Mouse (Mus musculus) c-Kit-positive CD71-negative TER-119-negative erythroid progenitor cells, embryonic 14.5 days (primary cell): ENCODE data around the gene Tmem163.

Experiments
- DNase-seq: peaks from one replicate; pipeline ENCODE4 v3.0.0-alpha.2; 2013; ENCODE audit warnings: low read depth

The Tmem163 gene

DNA sequence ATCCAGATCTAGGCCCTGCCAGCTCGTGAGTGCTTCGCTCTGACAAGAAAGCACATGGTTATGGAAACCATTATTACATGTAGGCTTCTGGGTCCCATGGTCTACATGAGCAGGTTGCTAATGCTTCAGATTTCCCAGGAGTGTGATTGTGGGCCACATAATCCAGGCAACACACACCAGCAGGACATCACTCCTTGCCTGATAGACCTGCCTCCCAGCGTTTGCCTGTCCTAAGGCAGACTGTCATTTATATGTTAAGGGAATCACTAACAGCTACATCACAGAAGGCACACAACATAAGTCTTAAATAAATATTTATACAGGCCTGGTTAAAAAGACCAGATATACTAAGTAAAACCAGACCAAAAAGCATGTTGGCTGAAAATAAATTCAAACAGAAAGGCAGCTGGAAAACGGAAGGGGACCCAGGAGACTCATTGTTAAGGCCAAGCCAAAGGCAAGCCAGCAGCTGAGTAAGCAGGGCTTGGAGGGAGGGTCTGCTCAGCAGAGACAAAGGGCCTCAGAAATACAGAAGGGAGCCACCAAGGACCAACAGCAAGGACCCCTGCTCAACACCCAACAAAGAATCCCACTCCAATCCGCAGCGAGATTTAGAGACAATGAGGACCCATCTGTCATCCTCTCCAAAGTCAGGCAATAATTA, 123.4 kb downstream of the Tmem163 start:
- DNase-seq = no peak

DNA sequence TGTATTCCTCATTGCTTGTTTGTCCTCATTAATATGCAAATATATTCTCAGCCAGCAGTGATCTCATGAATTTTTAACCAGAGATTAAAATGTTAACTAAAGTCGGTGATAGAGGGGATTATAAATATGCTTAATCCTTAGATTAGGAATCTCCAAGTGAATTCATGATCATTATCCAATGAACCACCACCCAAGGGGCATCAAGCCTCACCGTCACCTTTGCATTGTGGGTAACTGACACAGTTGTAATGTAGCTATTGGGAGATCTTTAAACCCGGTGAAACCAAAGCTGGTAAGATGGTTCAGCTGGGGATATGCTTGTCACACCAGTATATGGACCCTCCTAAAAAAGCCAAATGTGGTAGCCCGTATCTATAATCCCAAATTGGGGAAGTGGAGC, 131.3 kb downstream of the Tmem163 start:
- DNase-seq = no peak

- no peak for DNase-seq
These were observed 136.6 kb downstream of the Tmem163 start for GRCm38 (mm10) chr1:127542756-127543155.

- no peak for DNase-seq
These were observed 137.4 kb downstream of the Tmem163 start for GRCm38 (mm10) chr1:127541931-127542330.

- no peak for DNase-seq
These were observed 137.8 kb downstream of the Tmem163 start for GRCm38 (mm10) chr1:127541522-127541921.

DNA sequence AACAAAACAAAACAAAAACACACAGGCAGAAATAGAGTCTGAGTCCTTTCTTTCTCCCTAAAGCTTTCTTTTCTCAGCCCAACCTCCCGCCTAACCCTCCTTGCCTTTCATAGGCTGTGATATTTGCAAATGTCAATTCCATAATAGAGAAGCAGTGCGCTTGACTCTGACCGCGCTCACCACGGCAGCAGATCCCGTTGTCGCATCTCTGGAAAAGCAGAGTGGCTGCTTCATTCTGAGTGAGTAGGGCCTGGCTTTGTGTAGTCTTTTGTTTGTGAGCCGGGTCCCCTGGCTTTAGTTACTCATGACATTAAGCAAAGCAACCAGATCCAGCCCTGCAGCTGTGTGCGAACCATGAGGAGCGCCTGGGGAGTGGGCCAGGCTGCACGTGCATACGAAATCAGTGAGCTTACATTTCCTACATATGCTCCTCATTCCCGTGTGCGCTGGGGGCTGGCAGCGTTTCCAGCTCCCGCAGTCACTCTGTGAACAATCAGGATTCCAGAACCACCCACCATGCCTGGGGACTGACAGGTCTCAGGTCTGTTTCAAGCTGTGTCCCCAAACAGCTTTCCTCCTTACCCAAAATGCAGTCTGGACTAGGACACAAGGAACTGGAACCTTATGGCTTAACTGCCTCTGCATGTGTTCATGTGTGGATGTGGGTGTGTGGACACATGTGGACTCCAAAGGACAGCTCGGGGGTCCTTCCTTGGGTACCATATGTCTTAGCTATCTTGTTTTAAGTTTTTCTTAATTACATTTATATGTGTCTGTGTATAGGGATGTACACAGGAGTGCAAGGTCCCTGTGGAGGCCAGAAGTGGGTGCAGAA, 141.9 kb downstream of the Tmem163 start:
- no peak for DNase-seq

GRCm38 (mm10) chr1:127536448-127536847, 142.9 kb downstream of the Tmem163 start:
- DNase-seq = no peak

DNA sequence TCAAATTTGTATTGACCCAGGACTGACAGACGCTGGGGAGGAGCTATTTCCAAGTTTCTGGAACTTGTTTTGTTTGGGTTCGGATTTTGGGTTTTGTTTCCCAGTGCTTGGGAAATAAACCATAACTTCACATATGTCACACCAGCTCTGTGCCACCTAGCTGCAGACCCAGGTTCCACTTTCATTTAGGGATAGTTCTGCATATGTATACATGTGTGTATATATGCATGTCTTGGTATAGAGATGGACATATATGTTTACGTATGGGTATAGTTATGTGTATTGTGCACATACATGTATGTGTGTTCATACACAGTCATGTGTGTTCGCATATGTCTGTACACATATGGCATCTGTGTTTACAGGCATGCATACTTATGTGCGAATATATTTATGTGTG, 147.6 kb downstream of the Tmem163 start:
- DNase-seq = no peak

DNA sequence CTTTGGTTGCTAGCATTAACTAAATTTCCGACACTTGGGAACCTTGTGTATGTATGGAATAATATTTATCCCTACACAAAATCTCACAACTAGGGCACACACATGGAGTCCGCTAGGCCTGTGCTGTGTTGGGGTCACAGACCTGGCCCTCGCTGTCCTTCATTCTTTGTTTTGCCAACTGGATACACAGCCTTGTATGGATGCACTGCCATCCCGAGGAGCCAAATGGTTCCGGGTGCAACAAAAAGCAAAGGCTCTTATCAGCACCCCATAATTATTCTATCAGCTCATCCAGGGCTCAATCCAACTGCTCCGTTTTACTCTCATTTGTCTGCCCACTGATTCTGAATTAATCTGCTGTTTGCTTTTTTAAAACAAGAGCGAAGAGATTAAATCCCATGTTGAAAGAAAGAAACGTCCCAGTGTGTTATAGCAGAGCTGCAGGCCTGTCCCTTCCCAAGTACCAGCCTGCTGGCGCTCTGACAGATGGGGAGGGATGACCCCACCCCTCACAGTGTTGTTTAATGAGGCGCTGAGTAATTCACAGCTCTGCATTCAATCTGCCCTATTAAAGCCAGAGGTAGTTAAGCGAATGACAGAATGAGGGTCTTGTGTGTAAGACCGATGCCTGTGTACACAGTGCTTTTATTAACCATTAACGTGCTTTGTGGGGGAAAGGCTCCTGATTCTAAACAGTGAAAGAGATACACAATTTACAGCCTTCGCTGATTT, 148.3 kb downstream of the Tmem163 start:
- no peak for DNase-seq

- no peak for DNase-seq
These were observed 156.0 kb downstream of the Tmem163 start for GRCm38 (mm10) chr1:127523364-127523763.

DNA sequence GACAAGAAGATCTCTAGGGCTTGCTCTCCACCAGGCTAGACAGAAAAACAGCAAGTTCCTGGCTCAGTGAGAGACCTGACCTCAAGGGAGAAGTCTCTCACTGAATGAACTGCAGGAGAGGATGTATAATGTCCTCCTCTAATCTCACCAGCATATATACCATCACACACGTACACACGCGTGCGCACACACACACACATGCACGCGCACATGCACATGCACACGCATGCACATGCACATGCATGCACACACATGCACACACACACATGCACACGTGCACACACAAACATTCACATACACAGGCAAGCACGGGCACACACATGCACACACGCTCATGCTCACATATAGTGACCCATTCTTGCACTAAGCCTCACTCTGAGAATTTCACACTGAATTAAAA, 164.5 kb downstream of the Tmem163 start:
- DNase-seq = no peak

GRCm38 (mm10) chr1:127514479-127514878, 164.9 kb downstream of the Tmem163 start:
- no peak for DNase-seq

DNA sequence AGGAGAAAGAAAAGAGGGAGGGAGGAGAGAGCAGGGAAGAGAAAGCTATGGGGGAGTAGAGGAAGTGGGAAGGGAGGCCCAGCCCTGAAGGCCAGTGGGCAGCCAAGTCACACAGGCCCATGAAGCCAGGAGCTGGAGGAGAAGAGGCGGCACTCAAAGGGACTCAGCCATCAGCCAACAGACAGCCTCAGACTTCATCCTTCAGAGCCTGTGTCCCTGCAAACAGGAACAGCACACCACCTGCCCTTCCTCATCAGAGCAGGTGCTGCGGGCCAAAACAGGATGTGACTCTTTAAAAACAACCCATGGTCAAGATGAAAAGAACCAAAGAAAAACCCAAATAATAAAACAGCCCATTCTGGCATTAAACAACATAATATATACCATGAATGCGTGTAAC, 165.7 kb downstream of the Tmem163 start:
- no peak for DNase-seq

- DNase-seq = no peak
These were observed 166.2 kb downstream of the Tmem163 start for GRCm38 (mm10) chr1:127513140-127513539.

- no peak for DNase-seq
These were observed 166.6 kb downstream of the Tmem163 start for GRCm38 (mm10) chr1:127512709-127513108.

DNA sequence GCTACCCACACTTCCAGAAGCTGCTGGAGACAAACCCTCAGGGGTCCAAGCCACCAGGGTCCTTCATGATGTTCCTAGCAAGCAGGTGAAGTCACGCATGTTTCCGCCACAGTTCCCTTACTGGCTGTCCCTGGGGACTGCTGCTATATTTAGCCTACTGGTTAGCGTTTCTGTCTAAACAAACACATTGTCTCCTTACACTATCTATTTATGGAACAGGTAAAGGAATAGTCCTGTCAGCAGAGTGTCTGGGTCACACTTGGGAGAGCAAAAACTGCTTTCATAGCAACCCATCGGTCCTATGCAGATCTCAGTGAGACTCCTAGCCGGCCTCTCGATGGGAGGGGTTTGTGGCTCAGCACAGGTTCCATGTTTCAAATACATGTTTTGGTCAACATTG, 168.0 kb downstream of the Tmem163 start:
- DNase-seq = no peak

GRCm38 (mm10) chr1:127508921-127509320, 170.4 kb downstream of the Tmem163 start:
- DNase-seq = no peak

- no peak for DNase-seq
These were observed 171.1 kb downstream of the Tmem163 start for GRCm38 (mm10) chr1:127508067-127508739.

- no peak for DNase-seq
These were observed 172.2 kb downstream of the Tmem163 start for GRCm38 (mm10) chr1:127507042-127507650.

GRCm38 (mm10) chr1:127500701-127501100, 178.6 kb downstream of the Tmem163 start:
- DNase-seq = no peak

- DNase-seq = peak; percentile 50
These were observed 179.1 kb downstream of the Tmem163 start for GRCm38 (mm10) chr1:127500219-127500618.

- DNase-seq = no peak
These were observed 180.6 kb downstream of the Tmem163 start for GRCm38 (mm10) chr1:127498746-127499145.
